Mouse (Mus musculus): ENCODE measurements around the gene Nr2f2. TPM values are rescaled to one million over a fixed set of nuclear protein-coding genes. Genes with fewer than 3 reads are reported as not detected.
A peak's percentile ranks its signal among the peaks of the same experiment; 100 is the strongest.

Nr2f2 gene
- polyA plus RNA-seq, 1 experiment from 2014 or later, result 56.9 TPM

- Histone ChIP-seq H3K4me3 (ENCODE audit: low read depth, low read length) (peak overlapping the region; percentile 56), H3K36me3 (ENCODE audit: control insufficient read depth, insufficient read depth, low read length) (peaks cover 17% of the 10 kb centered on the region), H3K9ac (ENCODE audit: low read length) (peak overlapping the region; percentile 85), H3K9me3 (ENCODE audit: control insufficient read depth, low read length) (no peaks in the 10 kb centered on the region), H3K4me1 (replicated peaks; ENCODE audit: control insufficient read depth, insufficient read depth, low read length) (peaks cover 47% of the 10 kb centered on the region), H3K27ac (ENCODE audit: low read depth) (peak overlapping the region; percentile 97), H3K4me2 (ENCODE audit: low read length) (peak overlapping the region; percentile 49), H3K27me3 (replicated peaks; ENCODE audit: control insufficient read depth, insufficient read depth, low read length) (no peaks in the 10 kb centered on the region)
- DNase-seq (ENCODE audit: low spot score), result peak; percentile 84
- WGBS, result under 1% methylated on average over 49 of the region's 55 CpGs
- ATAC-seq (replicated peaks; ENCODE audit: low FRiP score, low TSS enrichment, low read depth), result peak; percentile 76
These were observed 15.6 kb downstream of the Nr2f2 start for GRCm38 (mm10) chr7:70350781-70351551.

- peak overlapping the region; percentile 85 for H3K9ac ChIP-seq (ENCODE audit: low read length)
- H3K4me3 ChIP-seq (ENCODE audit: low read depth, low read length), result peak overlapping the region; percentile 56
- no peaks in the 10 kb centered on the region for H3K27me3 ChIP-seq (replicated peaks; ENCODE audit: control insufficient read depth, insufficient read depth, low read length)
- DNase-seq (ENCODE audit: low spot score) (peak; percentile 72), ATAC-seq (replicated peaks; ENCODE audit: low FRiP score, low TSS enrichment, low read depth) (peak; percentile 2; the same call in 1 of the 2 replicates)
- H3K4me2 ChIP-seq (ENCODE audit: low read length), result peak overlapping the region; percentile 49
- peaks cover 11% of the 10 kb centered on the region; the same call in 1 of the 2 replicates for H3K36me3 ChIP-seq (ENCODE audit: control insufficient read depth, insufficient read depth, low read length)
- 29% methylated on average over 20 of the region's 20 CpGs for WGBS
- H3K27ac ChIP-seq (ENCODE audit: low read depth), result peak overlapping the region; percentile 97
- H3K4me1 ChIP-seq (replicated peaks; ENCODE audit: control insufficient read depth, insufficient read depth, low read length), result peaks cover 52% of the 10 kb centered on the region
- H3K9me3 ChIP-seq (ENCODE audit: control insufficient read depth, low read length), result no peaks in the 10 kb centered on the region
These were observed 16.4 kb downstream of the Nr2f2 start for GRCm38 (mm10) chr7:70349981-70350670.

GRCm38 (mm10) chr7:70348977-70349615 is 17.4 kb downstream of the Nr2f2 start:
- DNase-seq (ENCODE audit: low spot score) (peak; percentile 64), ATAC-seq (replicated peaks; ENCODE audit: low FRiP score, low TSS enrichment, low read depth) (no peak)
- Histone ChIP-seq H3K4me1 (replicated peaks; ENCODE audit: control insufficient read depth, insufficient read depth, low read length) (peaks cover 52% of the 10 kb centered on the region), H3K36me3 (ENCODE audit: control insufficient read depth, insufficient read depth, low read length) (peaks cover 8% of the 10 kb centered on the region; the same call in 1 of the 2 replicates), H3K9ac (ENCODE audit: low read length) (peak overlapping the region; percentile 85; the same call in 1 of the 2 replicates), H3K27me3 (replicated peaks; ENCODE audit: control insufficient read depth, insufficient read depth, low read length) (no peaks in the 10 kb centered on the region), H3K9me3 (ENCODE audit: control insufficient read depth, low read length) (no peaks in the 10 kb centered on the region), H3K4me2 (ENCODE audit: low read length) (peak overlapping the region; percentile 49), H3K27ac (ENCODE audit: low read depth) (no peak overlapping the region; the same call in 1 of the 2 replicates), H3K4me3 (ENCODE audit: low read depth, low read length) (0 out of 2 replicates have a peak overlapping the region, but pooled peaks have one; percentile 56)
- 36% methylated on average over 11 of the region's 11 CpGs for WGBS

GRCm38 (mm10) chr7:70348064-70348976 is 18.2 kb downstream of the Nr2f2 start:
- 48% methylated on average over 30 of the region's 30 CpGs for WGBS
- Histone ChIP-seq H3K9ac (ENCODE audit: low read length) (no peak overlapping the region), H3K27ac (ENCODE audit: low read depth) (0 out of 2 replicates have a peak overlapping the region, but pooled peaks have one; percentile 14), H3K9me3 (ENCODE audit: control insufficient read depth, low read length) (no peaks in the 10 kb centered on the region), H3K27me3 (replicated peaks; ENCODE audit: control insufficient read depth, insufficient read depth, low read length) (no peaks in the 10 kb centered on the region), H3K36me3 (ENCODE audit: control insufficient read depth, insufficient read depth, low read length) (peaks cover 8% of the 10 kb centered on the region; the same call in 1 of the 2 replicates), H3K4me1 (replicated peaks; ENCODE audit: control insufficient read depth, insufficient read depth, low read length) (peaks cover 52% of the 10 kb centered on the region), H3K4me3 (ENCODE audit: low read depth, low read length) (no peak overlapping the region), H3K4me2 (ENCODE audit: low read length) (peak overlapping the region; percentile 49; the same call in 1 of the 2 replicates)
- DNase-seq (ENCODE audit: low spot score), result peak; percentile 57
- no peak for ATAC-seq (replicated peaks; ENCODE audit: low FRiP score, low TSS enrichment, low read depth)

GRCm38 (mm10) chr7:70347618-70347958 is 18.9 kb downstream of the Nr2f2 start:
- Histone ChIP-seq H3K9me3 (ENCODE audit: control insufficient read depth, low read length) (no peaks in the 10 kb centered on the region), H3K4me2 (ENCODE audit: low read length) (peak overlapping the region; percentile 23; the same call in 1 of the 2 replicates), H3K4me3 (ENCODE audit: low read depth, low read length) (no peak overlapping the region), H3K27ac (ENCODE audit: low read depth) (0 out of 2 replicates have a peak overlapping the region, but pooled peaks have one; percentile 14), H3K9ac (ENCODE audit: low read length) (no peak overlapping the region), H3K4me1 (replicated peaks; ENCODE audit: control insufficient read depth, insufficient read depth, low read length) (peaks cover 45% of the 10 kb centered on the region), H3K36me3 (ENCODE audit: control insufficient read depth, insufficient read depth, low read length) (peaks cover 1% of the 10 kb centered on the region; the same call in 1 of the 2 replicates), H3K27me3 (replicated peaks; ENCODE audit: control insufficient read depth, insufficient read depth, low read length) (no peaks in the 10 kb centered on the region)
- no peak for ATAC-seq (replicated peaks; ENCODE audit: low FRiP score, low TSS enrichment, low read depth)
- WGBS, result 56% methylated on average over 14 of the region's 14 CpGs
- DNase-seq (ENCODE audit: low spot score), result no peak

- no peaks in the 10 kb centered on the region for H3K9me3 ChIP-seq (ENCODE audit: control insufficient read depth, low read length)
- no peaks in the 10 kb centered on the region for H3K36me3 ChIP-seq (ENCODE audit: control insufficient read depth, insufficient read depth, low read length)
- no peaks in the 10 kb centered on the region for H3K27me3 ChIP-seq (replicated peaks; ENCODE audit: control insufficient read depth, insufficient read depth, low read length)
- H3K4me3 ChIP-seq (ENCODE audit: low read depth, low read length), result no peak overlapping the region
- H3K4me2 ChIP-seq (ENCODE audit: low read length), result peak overlapping the region; percentile 48
- DNase-seq (ENCODE audit: low spot score), result peak; percentile 61
- peaks cover 40% of the 10 kb centered on the region for H3K4me1 ChIP-seq (replicated peaks; ENCODE audit: control insufficient read depth, insufficient read depth, low read length)
- no peak overlapping the region; the same call in 1 of the 2 replicates for H3K27ac ChIP-seq (ENCODE audit: low read depth)
- WGBS, result 47% methylated on average over 20 of the region's 20 CpGs
- no peak for ATAC-seq (replicated peaks; ENCODE audit: low FRiP score, low TSS enrichment, low read depth)
- H3K9ac ChIP-seq (ENCODE audit: low read length), result no peak overlapping the region
These were observed 19.5 kb downstream of the Nr2f2 start for GRCm38 (mm10) chr7:70346951-70347617.

- H3K4me1 ChIP-seq (replicated peaks; ENCODE audit: control insufficient read depth, insufficient read depth, low read length), result peaks cover 38% of the 10 kb centered on the region
- no peaks in the 10 kb centered on the region for H3K27me3 ChIP-seq (replicated peaks; ENCODE audit: control insufficient read depth, insufficient read depth, low read length)
- H3K4me2 ChIP-seq (ENCODE audit: low read length), result peak overlapping the region; percentile 48
- peak; percentile 84 for DNase-seq (ENCODE audit: low spot score)
- H3K27ac ChIP-seq (ENCODE audit: low read depth), result peak overlapping the region; percentile 17; the same call in 1 of the 2 replicates
- no peaks in the 10 kb centered on the region for H3K9me3 ChIP-seq (ENCODE audit: control insufficient read depth, low read length)
- peak; percentile 54 for ATAC-seq (replicated peaks; ENCODE audit: low FRiP score, low TSS enrichment, low read depth)
- 7% methylated on average over 35 of the region's 35 CpGs for WGBS
- H3K9ac ChIP-seq (ENCODE audit: low read length), result peak overlapping the region; percentile 35; the same call in 1 of the 2 replicates
- H3K4me3 ChIP-seq (ENCODE audit: low read depth, low read length), result peak overlapping the region; percentile 21
- no peaks in the 10 kb centered on the region; the same call in 1 of the 2 replicates for H3K36me3 ChIP-seq (ENCODE audit: control insufficient read depth, insufficient read depth, low read length)
These were observed 20.5 kb downstream of the Nr2f2 start for GRCm38 (mm10) chr7:70346010-70346536.
